Mouse (Mus musculus) liver, embryonic 11.5 days (tissue): ENCODE measurements at regions not wholly inside any gene's neighbourhood (a gene's known extent, or its start where the extent isn't known, plus 50 kb on each side); places are given as distances from the start of the nearest gene placed in this dataset.

Experiments used
- ATAC-seq: fragments of 200-750 bp; cut with Nextera tagmentation; replicated peaks from 2 replicates; pipeline ENCODE4 v1.8.0; 2017; ENCODE audit warnings: moderate number of reproducible peaks, mild to moderate bottlenecking, moderate TSS enrichment, moderate library complexity; ENCODE audit not compliant: low FRiP score
- DNase-seq: peaks from one replicate; pipeline ENCODE4 v3.0.0-alpha.2; 2017; ENCODE audit warnings: low spot score
- H3K27ac ChIP-seq: fragments of 300-500 bp; sonication (generic); 2 replicates; pipeline ENCODE4 v1.5.1; 2014; ENCODE audit warnings: mild to moderate bottlenecking, low read depth, low read length, control low read depth
- H3K27me3 ChIP-seq: fragments of 300-500 bp; sonication (generic); replicated peaks from 2 replicates; pipeline ENCODE4 v1.6.1; 2014; ENCODE audit warnings: low read length, mixed read lengths; ENCODE audit not compliant: control insufficient read depth, insufficient read depth
- H3K36me3 ChIP-seq: fragments of 300-500 bp; sonication (generic); 2 replicates; pipeline ENCODE4 v1.6.1; 2014; ENCODE audit warnings: mild to moderate bottlenecking, low read length, moderate library complexity, mixed read lengths; ENCODE audit not compliant: control insufficient read depth, insufficient read depth
- H3K4me1 ChIP-seq: fragments of 300-500 bp; sonication (generic); replicated peaks from 2 replicates; pipeline ENCODE4 v1.6.1; 2014; ENCODE audit warnings: low read length, mixed read lengths; ENCODE audit not compliant: control insufficient read depth, insufficient read depth
- H3K4me2 ChIP-seq: fragments of 300-500 bp; sonication (generic); 2 replicates; pipeline ENCODE4 v1.6.1; 2014; ENCODE audit warnings: mild to moderate bottlenecking, control low read depth, moderate library complexity
- H3K4me3 ChIP-seq: fragments of 300-500 bp; sonication (generic); 2 replicates; pipeline ENCODE4 v1.5.1; 2014; ENCODE audit warnings: low read depth, low read length, control low read depth
- H3K9ac ChIP-seq: fragments of 300-500 bp; sonication (generic); 2 replicates; pipeline ENCODE4 v1.6.1; 2014; ENCODE audit warnings: low read depth, low read length, control low read depth
- H3K9me3 ChIP-seq: fragments of 300-500 bp; sonication (generic); 2 replicates; pipeline ENCODE4 v1.6.1; 2016; ENCODE audit warnings: low read length, inconsistent platforms, mixed read lengths; ENCODE audit not compliant: control insufficient read depth
- WGBS: fragments of 180-500 bp; shearing (Covaris S2); extraction: QIAGEN DNeasy Blood & Tissue Kit; methylation state at CpG from one replicate; pipeline ENCODE4 v1.1.7; 2014; 5-methylcytosine and 5-hydroxymethylcytosine counted together

DNA sequence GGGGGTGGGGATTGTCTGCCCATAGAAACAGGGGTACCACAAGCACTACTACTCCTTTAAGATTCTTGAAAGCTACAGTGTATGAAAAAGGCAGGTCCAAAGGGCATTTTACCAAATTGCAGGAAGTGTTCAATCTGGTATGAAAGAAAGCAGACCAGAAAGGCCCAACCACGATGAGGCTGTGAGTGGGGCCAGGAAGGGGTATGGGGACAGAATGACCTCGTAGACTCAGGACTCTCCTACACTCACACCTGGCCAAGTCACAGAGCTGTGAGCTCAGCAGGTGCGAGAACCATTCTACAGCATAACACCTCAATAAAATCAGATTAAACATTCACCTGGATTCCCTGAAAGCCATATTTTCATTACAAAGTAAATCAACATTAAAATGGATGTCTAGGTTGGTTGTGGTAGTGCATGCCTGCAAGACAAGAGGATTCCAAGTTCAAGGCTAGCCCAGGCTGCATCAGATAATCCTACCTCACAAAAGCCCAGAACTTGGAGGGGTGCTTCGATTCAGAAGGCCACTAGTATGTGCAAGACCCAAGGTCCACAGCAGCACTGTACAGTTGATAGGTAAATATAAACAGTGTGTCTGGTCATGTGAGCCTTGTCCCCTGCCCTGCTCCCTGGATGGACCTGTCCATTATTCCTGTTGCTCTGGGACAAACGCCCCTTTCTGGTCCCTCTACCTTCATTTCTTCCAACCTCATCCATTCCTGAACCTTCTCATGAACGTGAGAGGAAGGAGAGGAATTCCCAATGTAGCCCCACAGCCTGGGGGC lies 115.3 kb downstream of the 1810010D01Rik start:
- no peaks in the 10 kb centered on the region for H3K27me3 ChIP-seq
- 65% methylated on average over 6 of the region's 6 CpGs for WGBS
- ATAC-seq: no peak

DNA sequence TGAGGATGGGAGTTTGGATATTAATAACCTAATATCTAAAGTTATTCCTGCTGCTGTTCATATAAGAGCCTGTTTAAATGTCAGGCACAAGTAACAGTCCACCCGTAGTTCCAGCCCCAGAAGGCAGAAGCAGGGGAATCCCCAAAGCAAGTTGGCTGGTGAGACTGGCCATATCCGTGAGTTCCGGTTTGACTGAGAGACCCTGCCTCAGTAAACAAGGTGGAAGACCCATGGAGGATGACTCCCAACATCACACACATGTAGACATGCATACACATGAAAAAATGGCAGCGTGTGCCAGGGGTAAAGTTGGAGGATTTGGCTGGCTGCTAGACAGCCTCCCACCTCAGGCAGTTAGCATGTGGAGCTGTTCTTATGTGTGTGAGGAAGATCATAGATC lies 117.1 kb downstream of the 1810010D01Rik start:
- H3K4me1 ChIP-seq: peaks cover 4% of the 10 kb centered on the region
- ATAC-seq (no peak), DNase-seq (no peak)
- H3K4me2 ChIP-seq: no peak overlapping the region
- no peak overlapping the region for H3K9ac ChIP-seq
- no peaks in the 10 kb centered on the region for H3K36me3 ChIP-seq
- H3K27ac ChIP-seq: no peak overlapping the region
- no peak overlapping the region for H3K4me3 ChIP-seq
- 74% methylated on average over 4 of the region's 4 CpGs for WGBS
- no peaks in the 10 kb centered on the region for H3K9me3 ChIP-seq
- H3K27me3 ChIP-seq: no peaks in the 10 kb centered on the region

More for the DNA sequence above, 115.3 kb downstream of the 1810010D01Rik start:
- H3K27ac ChIP-seq: no peak overlapping the region
- H3K9ac ChIP-seq: no peak overlapping the region
- no peak overlapping the region for H3K4me2 ChIP-seq
- peaks cover 4% of the 10 kb centered on the region for H3K4me1 ChIP-seq
- no peak overlapping the region for H3K4me3 ChIP-seq
- H3K9me3 ChIP-seq: no peaks in the 10 kb centered on the region
- H3K36me3 ChIP-seq: no peaks in the 10 kb centered on the region
- DNase-seq: no peak

DNA sequence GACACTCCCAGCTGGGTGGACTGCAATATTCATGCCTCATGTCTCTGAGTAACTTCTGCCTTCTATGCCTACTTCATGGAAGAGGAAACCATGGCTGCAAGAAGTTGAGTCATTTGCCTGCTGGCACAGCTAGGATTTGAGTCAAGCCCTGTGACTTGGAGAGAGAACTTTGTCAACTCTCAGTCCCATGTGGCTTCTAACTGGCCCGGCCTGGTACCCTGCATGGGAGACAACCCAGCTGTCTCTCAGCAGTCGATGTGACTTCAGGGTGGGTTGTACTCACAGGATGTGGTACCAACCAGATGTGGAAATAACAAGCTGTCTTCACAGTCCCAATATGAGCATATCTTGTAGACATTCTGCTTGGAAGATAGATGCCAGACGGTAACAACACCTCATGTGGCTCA lies 118.6 kb downstream of the 1810010D01Rik start:
- 58% methylated on average over 3 of the region's 3 CpGs for WGBS
- DNase-seq (no peak), ATAC-seq (no peak)
- Histone ChIP-seq H3K27ac (no peak overlapping the region), H3K9ac (no peak overlapping the region), H3K4me2 (no peak overlapping the region), H3K9me3 (no peaks in the 10 kb centered on the region; the same call in 1 of the 2 replicates), H3K4me3 (no peak overlapping the region), H3K4me1 (peaks cover 4% of the 10 kb centered on the region), H3K36me3 (no peaks in the 10 kb centered on the region), H3K27me3 (no peaks in the 10 kb centered on the region)

DNA sequence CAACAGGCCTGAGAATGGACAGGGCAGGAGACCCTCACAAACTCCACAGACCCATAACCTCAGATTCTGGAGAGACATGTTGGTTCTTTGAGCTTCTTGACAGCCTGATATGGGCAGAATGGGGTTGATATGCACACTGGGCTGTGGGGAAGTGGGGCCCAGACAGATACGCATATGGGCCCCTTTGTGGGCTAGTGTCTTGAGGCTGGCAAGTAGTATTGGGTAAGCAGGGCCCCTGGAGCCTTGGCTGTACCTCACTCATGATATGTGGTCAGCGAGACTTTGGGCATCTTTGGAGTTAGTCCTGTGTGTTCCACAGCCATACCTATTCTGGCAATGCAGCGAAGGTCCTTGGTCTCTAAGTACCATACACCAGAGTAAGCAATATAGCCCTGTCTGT lies 119.3 kb downstream of the 1810010D01Rik start:
- WGBS: 64% methylated on average over 3 of the region's 3 CpGs
- DNase-seq (no peak), ATAC-seq (no peak)
- Histone ChIP-seq H3K36me3 (no peaks in the 10 kb centered on the region), H3K4me1 (peaks cover 4% of the 10 kb centered on the region), H3K4me3 (no peak overlapping the region), H3K9ac (no peak overlapping the region), H3K9me3 (no peaks in the 10 kb centered on the region; the same call in 1 of the 2 replicates), H3K4me2 (no peak overlapping the region), H3K27ac (no peak overlapping the region), H3K27me3 (no peaks in the 10 kb centered on the region)

DNA sequence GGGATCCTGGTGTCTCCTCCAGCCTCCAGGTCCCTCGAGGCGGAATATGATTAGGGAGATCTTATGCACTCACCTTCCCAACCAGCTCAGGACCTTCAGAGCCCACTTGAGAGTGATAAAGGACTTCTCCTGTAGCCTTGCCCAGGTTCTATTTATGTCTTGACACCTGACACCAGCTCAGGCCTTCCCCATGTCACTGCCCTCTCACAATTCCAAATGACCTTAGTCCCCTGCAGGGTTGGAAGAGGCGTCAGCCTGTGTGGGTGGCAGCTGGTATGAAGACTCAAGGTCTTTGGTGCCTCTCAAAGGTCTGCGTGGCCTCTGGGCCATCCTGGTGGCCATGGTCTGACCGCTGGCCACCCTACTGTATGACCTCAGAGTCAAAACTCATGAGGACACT lies 120.1 kb downstream of the 1810010D01Rik start:
- H3K27ac ChIP-seq: no peak overlapping the region
- H3K9me3 ChIP-seq: no peaks in the 10 kb centered on the region; the same call in 1 of the 2 replicates
- H3K27me3 ChIP-seq: no peaks in the 10 kb centered on the region
- no peak overlapping the region for H3K4me3 ChIP-seq
- WGBS: 73% methylated on average over 5 of the region's 5 CpGs
- H3K4me1 ChIP-seq: peaks cover 6% of the 10 kb centered on the region
- no peak overlapping the region for H3K4me2 ChIP-seq
- H3K9ac ChIP-seq: no peak overlapping the region
- H3K36me3 ChIP-seq: no peaks in the 10 kb centered on the region
- DNase-seq (no peak), ATAC-seq (no peak)

DNA sequence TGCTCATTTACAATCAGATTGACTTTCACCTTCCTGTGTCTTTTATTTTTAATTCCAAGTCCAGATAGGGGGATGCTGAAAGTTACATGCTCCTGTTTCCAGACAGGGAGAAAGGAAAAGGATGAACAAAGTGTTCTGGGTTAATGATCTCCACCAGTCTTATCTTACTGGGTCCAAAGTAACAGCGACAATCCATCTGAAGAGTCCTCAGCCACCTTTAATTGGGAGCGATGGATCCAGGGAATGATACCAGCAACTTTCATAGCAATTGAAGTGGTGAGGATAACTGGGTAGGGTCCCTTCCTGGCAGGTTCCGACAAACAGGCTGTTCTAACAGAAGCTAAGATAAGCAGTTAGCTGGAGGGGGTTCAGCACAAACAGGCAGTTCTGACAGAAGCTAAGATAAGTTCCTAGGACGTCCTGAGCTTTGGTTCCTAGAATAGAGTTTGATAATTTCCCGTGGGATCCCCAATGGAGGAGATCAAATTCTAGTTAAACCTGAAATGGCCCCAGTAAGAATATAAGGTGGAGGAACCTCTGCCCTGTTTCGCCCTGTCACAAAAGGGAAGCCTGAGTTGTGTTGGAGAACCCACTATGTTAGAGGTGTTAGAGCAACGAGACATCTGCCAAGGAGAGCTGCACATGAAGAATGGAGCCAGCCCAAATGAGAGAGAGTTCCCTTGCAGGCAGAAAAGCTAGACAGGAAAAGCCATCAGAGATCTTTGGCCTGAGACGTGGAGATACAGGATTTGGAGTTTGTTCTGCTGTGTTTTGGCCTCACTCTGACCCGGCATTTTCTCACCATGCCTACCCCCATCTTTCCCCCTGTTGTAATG lies 124.8 kb downstream of the 1810010D01Rik start:
- Histone ChIP-seq H3K4me3 (no peak overlapping the region), H3K36me3 (no peaks in the 10 kb centered on the region), H3K27me3 (no peaks in the 10 kb centered on the region), H3K9ac (no peak overlapping the region), H3K9me3 (no peaks in the 10 kb centered on the region; the same call in 1 of the 2 replicates), H3K4me1 (peaks cover 8% of the 10 kb centered on the region), H3K4me2 (no peak overlapping the region), H3K27ac (no peak overlapping the region)
- DNase-seq (no peak), ATAC-seq (no peak)
- 46% methylated on average over 9 of the region's 9 CpGs for WGBS

DNA sequence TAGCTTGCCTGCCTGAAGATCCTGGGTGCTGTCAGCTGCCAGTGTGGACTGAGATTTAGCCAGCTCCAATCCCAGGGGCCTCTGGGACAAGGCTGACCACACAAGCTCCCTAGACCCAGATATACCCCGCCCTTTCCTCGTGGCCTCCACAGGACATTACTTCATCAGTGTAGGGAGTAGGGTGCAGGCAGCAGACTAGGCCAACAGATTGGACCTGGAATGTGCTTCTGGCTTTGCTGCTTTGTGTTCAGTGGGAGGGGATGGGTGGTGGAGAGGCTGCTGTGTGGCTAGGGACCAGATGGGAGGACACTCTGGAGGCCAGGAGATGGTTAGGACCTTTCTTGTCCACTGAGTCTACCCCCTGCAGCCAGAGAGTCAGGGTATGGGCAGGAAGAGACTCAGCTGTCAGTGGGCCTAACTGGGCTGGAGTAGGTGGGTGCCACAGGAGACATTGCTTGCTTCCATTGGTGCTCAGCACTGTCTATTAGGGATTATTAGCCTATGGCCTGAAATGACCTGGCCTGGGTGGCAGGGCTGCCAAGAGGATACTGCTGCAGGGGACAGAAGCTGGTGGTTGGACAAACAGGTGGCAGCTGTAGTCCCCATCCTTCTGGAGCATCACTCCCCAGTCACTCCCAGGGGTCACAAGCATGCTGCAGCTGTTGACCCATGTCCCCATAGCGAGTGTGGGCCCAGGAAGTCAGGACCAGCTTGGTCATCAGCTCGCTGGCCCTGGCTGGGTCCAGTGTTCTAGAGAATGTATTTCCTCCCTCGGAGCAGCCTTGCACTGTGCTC lies 132.5 kb upstream of the Ccnd1 start:
- Histone ChIP-seq H3K4me2 (no peak overlapping the region), H3K9me3 (no peaks in the 10 kb centered on the region), H3K4me3 (no peak overlapping the region), H3K27ac (no peak overlapping the region), H3K9ac (no peak overlapping the region), H3K27me3 (no peaks in the 10 kb centered on the region), H3K4me1 (no peaks in the 10 kb centered on the region), H3K36me3 (no peaks in the 10 kb centered on the region)
- DNase-seq (no peak), ATAC-seq (no peak; the same call in 1 of the 2 replicates)
- 71% methylated on average over 5 of the region's 5 CpGs for WGBS

DNA sequence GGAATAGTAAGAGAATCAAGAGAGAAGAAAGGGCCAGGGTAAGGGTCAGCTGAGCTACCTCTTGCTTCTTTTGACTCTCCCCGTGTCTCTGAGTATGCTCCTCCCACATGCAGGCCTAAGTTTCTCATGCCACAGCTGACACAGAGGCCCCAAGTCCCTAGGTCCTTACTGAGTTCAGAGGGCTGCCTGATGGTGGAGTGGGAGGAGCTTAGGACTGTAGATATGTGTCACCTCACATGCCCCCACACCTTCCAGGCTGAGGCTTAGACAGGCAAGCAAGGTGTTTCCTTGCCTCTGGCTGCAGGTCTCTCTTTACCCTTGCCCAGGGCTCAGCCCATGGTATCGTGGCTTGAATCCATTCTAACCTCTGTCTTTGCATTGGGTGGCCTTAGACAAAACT lies 131.8 kb upstream of the Ccnd1 start:
- Histone ChIP-seq H3K27ac (no peak overlapping the region), H3K4me1 (no peaks in the 10 kb centered on the region), H3K4me3 (no peak overlapping the region), H3K27me3 (no peaks in the 10 kb centered on the region), H3K36me3 (no peaks in the 10 kb centered on the region), H3K4me2 (no peak overlapping the region), H3K9ac (no peak overlapping the region), H3K9me3 (no peaks in the 10 kb centered on the region)
- ATAC-seq (0 out of 2 replicates have a peak, but pooled peaks have one; percentile 18), DNase-seq (no peak)
- WGBS: 70% methylated on average over 2 of the region's 2 CpGs
